Mouse (Mus musculus): Measurements from ENCODE around the gene Pard3. TPM values are rescaled to one million over a fixed set of nuclear protein-coding genes. Genes with fewer than 3 reads are reported as not detected.

The Pard3 gene
- total and polyA plus RNA-seq, 3 experiments: 0.51 to 1.3 (median 0.94) TPM

DNA sequence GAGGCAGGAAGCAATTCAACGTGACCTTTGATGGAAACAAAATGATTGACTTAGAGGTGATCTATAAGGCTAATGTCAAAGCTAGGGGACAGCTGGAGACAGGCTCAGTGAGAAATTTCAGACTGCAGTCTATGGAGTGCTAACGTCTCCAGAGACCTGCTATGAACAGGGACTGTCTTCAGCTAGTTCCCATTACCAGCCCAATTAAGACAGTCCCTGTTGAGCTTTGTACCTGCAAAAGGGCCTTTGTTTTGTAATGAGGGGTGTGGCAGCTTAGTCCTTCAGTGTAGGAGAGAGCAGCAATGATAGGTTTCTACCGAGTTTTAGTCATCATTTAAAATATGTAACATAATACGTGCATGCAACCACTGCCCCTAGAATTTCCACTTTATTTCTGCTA is 448.9 kb downstream of the Pard3 start:
- H3K4me3 ChIP-seq (replicated peaks in 1 of 3; ENCODE audit: low read depth in 2 of 3, low read length in 2 of 3, poor library complexity in 1 of 3): no peak overlapping the region
- in situ Hi-C loops (cut with MboI; ENCODE audit: low pct_ligation_motif_present, low pct_unique_long_range_greater_than_20kb, low sequenced_read_pairs) (no loop called here), dilution Hi-C loops (cut with MboI; ENCODE audit: extremely low pct_ligation_motif_present, extremely low pct_unique_long_range_greater_than_20kb, low sequenced_read_pairs) (no loop called here)
- H3K9ac ChIP-seq (ENCODE audit: insufficient read depth, low read depth): no peak overlapping the region
- H3K27me3 ChIP-seq (replicated peaks): no peaks in the 10 kb centered on the region
- no peaks in the 10 kb centered on the region for H3K79me2 ChIP-seq (replicated peaks; ENCODE audit: control insufficient read depth, extremely low read depth, insufficient read depth, poor library complexity, severe bottlenecking)
- no peak for TF ChIP-seq JUN (IDR thresholded peaks at IDR 0.05; ENCODE audit: insufficient read depth, low read depth, low read length)
- TF ChIP-seq CTCF (conservative IDR thresholded peaks at IDR 0.05 in 1 of 2, IDR thresholded peaks at IDR 0.05 in 1 of 2; ENCODE audit: low read depth in 2 of 2, low read length in 2 of 2): no peak
- TF ChIP-seq SMC3 (IDR thresholded peaks at IDR 0.05; ENCODE audit: low read depth, low read length): no peak
- TF ChIP-seq BHLHE40 (IDR thresholded peaks at IDR 0.05; ENCODE audit: low read depth, low read length): no peak
- TF ChIP-seq TBP (conservative IDR thresholded peaks at IDR 0.05; ENCODE audit: low read depth, low read length): no peak
- TF ChIP-seq UBTF (IDR thresholded peaks at IDR 0.05; ENCODE audit: low read depth, low read length): no peak
- no peak for TF ChIP-seq CHD2 (IDR thresholded peaks at IDR 0.05; ENCODE audit: low read length)
- TF ChIP-seq MXI1 (IDR thresholded peaks at IDR 0.05; ENCODE audit: low read depth, low read length): no peak
- no peak for TF ChIP-seq SIN3A (IDR thresholded peaks at IDR 0.05; ENCODE audit: low read length)
- H3K4me1 ChIP-seq (ENCODE audit: control insufficient read depth in 1 of 2, insufficient read depth in 2 of 2): peaks cover 0 to 7% of the 10 kb centered on the region in 2 experiments; a peak in 2 of 4 replicates
- DNase-seq (ENCODE audit: extremely low read depth): no peak
- H3K9me3 ChIP-seq (replicated peaks; ENCODE audit: low read length): no peaks in the 10 kb centered on the region
- no peak overlapping the region for H3K27ac ChIP-seq (ENCODE audit: insufficient read depth, low read depth)
- no peaks in the 10 kb centered on the region for H3K36me3 ChIP-seq (replicated peaks in 1 of 2; ENCODE audit: control insufficient read depth in 1 of 2, insufficient read depth in 1 of 2, low read length in 1 of 2)
- H3K4me2 ChIP-seq (ENCODE audit: insufficient read depth, low read depth, poor library complexity, severe bottlenecking): no peak overlapping the region

DNA sequence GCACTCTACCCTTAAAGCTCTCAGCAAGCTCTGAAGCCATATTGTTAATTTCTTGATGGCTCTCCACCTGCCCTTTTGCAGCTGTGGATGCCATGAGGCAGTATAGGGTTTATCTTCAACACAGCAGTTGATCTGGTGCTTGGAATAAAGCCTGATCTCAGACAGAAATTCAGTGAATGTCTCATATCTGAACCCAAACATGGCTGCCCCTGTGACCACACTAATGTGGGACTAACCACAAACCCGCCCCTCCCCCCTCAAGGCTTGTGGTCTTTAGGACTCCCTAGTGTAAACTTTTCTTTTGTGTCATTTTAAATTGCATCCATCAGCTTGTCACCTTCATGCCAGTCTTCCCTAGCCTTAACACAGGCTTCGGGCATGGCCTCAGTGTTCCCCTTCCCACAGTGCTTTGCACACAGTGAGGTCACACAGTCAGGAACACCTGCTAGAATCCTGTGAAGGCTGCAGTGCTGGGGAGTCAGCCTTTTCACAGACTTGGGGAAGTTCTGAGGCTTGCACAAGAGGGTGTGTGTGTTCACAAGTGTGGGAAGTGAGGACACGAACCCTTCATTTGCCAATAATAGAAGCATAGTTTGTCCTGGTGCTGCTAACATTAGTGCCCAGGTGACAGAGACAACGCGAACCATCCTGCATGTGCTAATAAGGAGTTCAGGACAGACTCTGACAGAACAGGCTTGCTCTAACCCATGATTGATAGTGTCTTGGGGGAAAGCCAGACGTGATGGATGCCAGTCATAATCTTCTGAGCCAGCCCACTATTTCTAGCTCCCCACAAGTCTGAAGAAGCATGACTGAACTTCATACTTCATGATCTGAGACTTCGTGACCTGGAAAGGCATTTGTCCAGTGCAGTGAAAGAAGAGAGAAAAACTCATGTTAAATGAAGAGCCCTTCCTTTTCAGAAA is 451.4 kb downstream of the Pard3 start:
- Histone ChIP-seq H3K36me3 (replicated peaks in 1 of 2; ENCODE audit: control insufficient read depth in 1 of 2, insufficient read depth in 1 of 2, low read length in 1 of 2) (no peaks in the 10 kb centered on the region), H3K4me2 (ENCODE audit: insufficient read depth, low read depth, poor library complexity, severe bottlenecking) (no peak overlapping the region), H3K4me1 (ENCODE audit: control insufficient read depth in 1 of 2, insufficient read depth in 2 of 2) (peaks cover 0 to 7% of the 10 kb centered on the region in 2 experiments; a peak in 2 of 4 replicates), H3K79me2 (replicated peaks; ENCODE audit: control insufficient read depth, extremely low read depth, insufficient read depth, poor library complexity, severe bottlenecking) (no peaks in the 10 kb centered on the region), H3K9me3 (replicated peaks; ENCODE audit: low read length) (no peaks in the 10 kb centered on the region), H3K27ac (ENCODE audit: insufficient read depth, low read depth) (no peak overlapping the region), H3K27me3 (replicated peaks) (no peaks in the 10 kb centered on the region), H3K4me3 (replicated peaks in 1 of 3; ENCODE audit: low read depth in 2 of 3, low read length in 2 of 3, poor library complexity in 1 of 3) (no peak overlapping the region), H3K9ac (ENCODE audit: insufficient read depth, low read depth) (no peak overlapping the region)
- dilution Hi-C loops (cut with MboI; ENCODE audit: extremely low pct_ligation_motif_present, extremely low pct_unique_long_range_greater_than_20kb, low sequenced_read_pairs) (no loop called here), in situ Hi-C loops (cut with MboI; ENCODE audit: low pct_ligation_motif_present, low pct_unique_long_range_greater_than_20kb, low sequenced_read_pairs) (no loop called here)
- no peak for DNase-seq (ENCODE audit: extremely low read depth)
- no peak for TF ChIP-seq KAT2A (IDR thresholded peaks at IDR 0.05; ENCODE audit: insufficient replicate concordance, low read length)
- no peak for TF ChIP-seq MAFK (IDR thresholded peaks at IDR 0.05; ENCODE audit: insufficient replicate concordance, low read length)
- no peak for TF ChIP-seq MAZ (IDR thresholded peaks at IDR 0.05; ENCODE audit: low read depth, low read length)
- TF ChIP-seq ZMIZ1 (IDR thresholded peaks at IDR 0.05; ENCODE audit: low read depth, low read length): no peak
- TF ChIP-seq ELF1 (IDR thresholded peaks at IDR 0.05; ENCODE audit: low read depth, low read length): no peak
- no peak for TF ChIP-seq TCF12 (IDR thresholded peaks at IDR 0.05; ENCODE audit: low read depth, low read length)
- no peak for TF ChIP-seq ETS1 (conservative IDR thresholded peaks at IDR 0.05; ENCODE audit: low read depth, low read length)
- TF ChIP-seq ZC3H11A (IDR thresholded peaks at IDR 0.05; ENCODE audit: low read depth, low read length): no peak
- TF ChIP-seq EP300 (IDR thresholded peaks at IDR 0.05; ENCODE audit: low read length): no peak
- no peak for TF ChIP-seq USF1 (IDR thresholded peaks at IDR 0.05; ENCODE audit: low read depth, low read length)
- no peak for TF ChIP-seq CHD2 (IDR thresholded peaks at IDR 0.05; ENCODE audit: low read length)
- no peak for TF ChIP-seq NELFE (IDR thresholded peaks at IDR 0.05; ENCODE audit: low read depth, low read length)
- TF ChIP-seq JUND (conservative IDR thresholded peaks at IDR 0.05; ENCODE audit: low read depth, low read length): no peak
- no peak for TF ChIP-seq RAD21 (IDR thresholded peaks at IDR 0.05; ENCODE audit: low read depth, low read length)
- no peak for TF ChIP-seq MAX (IDR thresholded peaks at IDR 0.05; ENCODE audit: low read length)
- TF ChIP-seq ZKSCAN1 (IDR thresholded peaks at IDR 0.05; ENCODE audit: borderline replicate concordance, low read depth, low read length): no peak
- TF ChIP-seq POLR2AphosphoS2 (IDR thresholded peaks at IDR 0.05; ENCODE audit: low read depth, low read length): no peak
- no peak for TF ChIP-seq E2F4 (IDR thresholded peaks at IDR 0.05; ENCODE audit: insufficient replicate concordance, low read depth, low read length)
- no peak for TF ChIP-seq NRF1 (IDR thresholded peaks at IDR 0.05; ENCODE audit: low read depth, low read length)
- no peak for TF ChIP-seq SMC3 (IDR thresholded peaks at IDR 0.05; ENCODE audit: low read depth, low read length)
